Mouse (Mus musculus) neural tube, embryonic 12.5 days (tissue): ENCODE measurements around the gene Irgm1. TPM values are rescaled to one million over a fixed set of nuclear protein-coding genes. Genes with fewer than 3 reads are reported as not detected.
"Not testable (repeated sequence)": the region's sequence is repeated elsewhere in the genome, so short reads cannot be mapped to it uniquely, and the experiment has no call there.

ENCODE experiments used
- ATAC-seq: fragments of 200-750 bp; cut with Nextera tagmentation; 2 replicates; pipeline ENCODE4 v1.8.0; 2017; ENCODE audit warnings: low read depth, mild to moderate bottlenecking, moderate TSS enrichment, moderate library complexity; ENCODE audit not compliant: low FRiP score
- H3K27ac ChIP-seq: fragments of 300-500 bp; sonication (generic); 2 replicates; pipeline ENCODE4 v1.5.1; 2016
- H3K27me3 ChIP-seq: fragments of 300-500 bp; sonication (generic); replicated peaks from 2 replicates; pipeline ENCODE4 v1.6.1; 2016; ENCODE audit warnings: mild to moderate bottlenecking
- H3K36me3 ChIP-seq: fragments of 300-500 bp; sonication (generic); 2 replicates; pipeline ENCODE4 v1.6.1; 2016; ENCODE audit warnings: mild to moderate bottlenecking
- H3K4me1 ChIP-seq: fragments of 300-500 bp; sonication (generic); 2 replicates; pipeline ENCODE4 v1.6.1; 2016
- H3K4me2 ChIP-seq: fragments of 300-500 bp; sonication (generic); replicated peaks from 2 replicates; pipeline ENCODE4 v1.6.1; 2016; ENCODE audit warnings: mild to moderate bottlenecking
- H3K4me3 ChIP-seq: fragments of 300-500 bp; sonication (generic); 2 replicates; pipeline ENCODE4 v1.5.1; 2016
- H3K9ac ChIP-seq: fragments of 300-500 bp; sonication (generic); 2 replicates; pipeline ENCODE4 v1.6.1; 2016; ENCODE audit warnings: mild to moderate bottlenecking
- H3K9me3 ChIP-seq: fragments of 300-500 bp; sonication (generic); 2 replicates; pipeline ENCODE4 v1.6.1; 2016; ENCODE audit warnings: mild to moderate bottlenecking
- WGBS: fragments of 180-500 bp; shearing (Covaris S2); methylation state at CpG from one replicate; pipeline ENCODE4 v1.1.7; 2016; 5-methylcytosine and 5-hydroxymethylcytosine counted together
- polyA plus RNA-seq: library from polyadenylated mRNA; unstranded; fragments of >200 nt; fragmentation: Nextera tagmentation; extraction: Ambion mirVana; gene quantifications from 2 replicates; pipeline ENCODE4 v1.2.1, GENCODE M21; 2016

The Irgm1 gene
- polyA plus RNA-seq: 2.9 and 3.1 TPM in 2 replicates

GRCm38 (mm10) chr11:48871201-48871772 is at the start of gene Irgm1:
Gene Irgm1, minus strand, starts transcription at chr11:48871683.
- Histone ChIP-seq H3K9ac (peak within 1 kb of the TSS; percentile 53), H3K27ac (no peak within 1 kb of the TSS), H3K4me1 (peaks cover 16% of the 10 kb centered on the region; the same call in 1 of the 2 replicates), H3K4me3 (peak within 1 kb of the TSS; percentile 40), H3K27me3 (peaks cover 3% of the 10 kb centered on the region; the same call in 1 of the 2 replicates), H3K36me3 (no peaks in the 10 kb centered on the region), H3K4me2 (peak within 1 kb of the TSS; percentile 78), H3K9me3 (no peaks in the 10 kb centered on the region)
- ATAC-seq: peak; percentile 53
- WGBS: 2% methylated on average over 19 of the region's 19 CpGs

GRCm38 (mm10) chr11:48918380-48918779 is 46.9 kb upstream of the Irgm1 start:
- no peaks in the 10 kb centered on the region for H3K9me3 ChIP-seq
- H3K36me3 ChIP-seq: no peaks in the 10 kb centered on the region
- WGBS: 89% methylated on average over 3 of the region's 3 CpGs
- H3K9ac ChIP-seq: no peak overlapping the region
- no peak for ATAC-seq
- no peak overlapping the region for H3K4me2 ChIP-seq
- no peaks in the 10 kb centered on the region for H3K27me3 ChIP-seq
- H3K4me1 ChIP-seq: no peaks in the 10 kb centered on the region
- H3K4me3 ChIP-seq: no peak overlapping the region
- H3K27ac ChIP-seq: no peak overlapping the region

- 96% methylated on average over 1 of the region's 1 CpGs for WGBS
- no peaks in the 10 kb centered on the region for H3K9me3 ChIP-seq
Observed at GRCm38 (mm10) chr11:48913611-48914010, 42.1 kb upstream of the Irgm1 start.

GRCm38 (mm10) chr11:48908459-48908858 is 37.0 kb upstream of the Irgm1 start:
- Histone ChIP-seq H3K4me1 (no peaks in the 10 kb centered on the region), H3K27ac (no peak overlapping the region), H3K4me2 (no peak overlapping the region), H3K9ac (no peak overlapping the region), H3K27me3 (no peaks in the 10 kb centered on the region), H3K4me3 (no peak overlapping the region), H3K9me3 (no peaks in the 10 kb centered on the region), H3K36me3 (no peaks in the 10 kb centered on the region)
- WGBS: 67% methylated on average over 1 of the region's 1 CpGs
- ATAC-seq: no peak

More at GRCm38 (mm10) chr11:48913611-48914010, 42.1 kb upstream of the Irgm1 start:
- no peak overlapping the region for H3K27ac ChIP-seq
- no peaks in the 10 kb centered on the region for H3K4me1 ChIP-seq
- no peaks in the 10 kb centered on the region for H3K27me3 ChIP-seq
- H3K36me3 ChIP-seq: no peaks in the 10 kb centered on the region
- H3K4me2 ChIP-seq: no peak overlapping the region
- H3K4me3 ChIP-seq: no peak overlapping the region
- no peak for ATAC-seq
- H3K9ac ChIP-seq: no peak overlapping the region

- Histone ChIP-seq H3K36me3 (no peaks in the 10 kb centered on the region), H3K9me3 (no peaks in the 10 kb centered on the region), H3K4me3 (no peak within 1 kb of the TSS), H3K9ac (no peak within 1 kb of the TSS), H3K4me1 (no peaks in the 10 kb centered on the region), H3K4me2 (no peak within 1 kb of the TSS), H3K27ac (no peak within 1 kb of the TSS), H3K27me3 (no peaks in the 10 kb centered on the region)
- ATAC-seq: no peak
- 67% methylated on average over 2 of the region's 2 CpGs for WGBS
Observed at GRCm38 (mm10) chr11:48902021-48902420, 30.5 kb upstream of the Irgm1 start, which contains the start of gene Gm5431. Gene Gm5431, minus strand, starts transcription at chr11:48902214.

GRCm38 (mm10) chr11:48901567-48901930 is 30.1 kb upstream of the Irgm1 start:
- not testable (repeated sequence) for H3K27ac ChIP-seq, H3K4me1 ChIP-seq, H3K9me3 ChIP-seq, H3K36me3 ChIP-seq, H3K4me2 ChIP-seq, H3K4me3 ChIP-seq, ATAC-seq, H3K9ac ChIP-seq, H3K27me3 ChIP-seq
- 97% methylated on average over 1 of the region's 1 CpGs for whole genome bisulfite sequencing

- H3K9ac ChIP-seq, H3K4me3 ChIP-seq, H3K36me3 ChIP-seq, H3K9me3 ChIP-seq, H3K27ac ChIP-seq, ATAC-seq, H3K27me3 ChIP-seq, H3K4me1 ChIP-seq, H3K4me2 ChIP-seq: not testable (repeated sequence)
- 81% methylated on average over 6 of the region's 6 CpGs for WGBS
Observed at GRCm38 (mm10) chr11:48900654-48901566, 29.4 kb upstream of the Irgm1 start.

GRCm38 (mm10) chr11:48898812-48899431 is 27.4 kb upstream of the Irgm1 start:
- no peak overlapping the region for H3K4me3 ChIP-seq
- H3K9me3 ChIP-seq: no peaks in the 10 kb centered on the region
- H3K4me2 ChIP-seq: no peak overlapping the region
- H3K9ac ChIP-seq: no peak overlapping the region
- 71% methylated on average over 2 of the region's 2 CpGs for WGBS
- no peaks in the 10 kb centered on the region for H3K27me3 ChIP-seq
- no peaks in the 10 kb centered on the region for H3K4me1 ChIP-seq
- no peak overlapping the region for H3K27ac ChIP-seq
- no peak for ATAC-seq
- H3K36me3 ChIP-seq: no peaks in the 10 kb centered on the region

GRCm38 (mm10) chr11:48876680-48877079 is 5.2 kb upstream of the Irgm1 start:
- H3K4me3 ChIP-seq: no peak overlapping the region
- H3K36me3 ChIP-seq: no peaks in the 10 kb centered on the region
- H3K9me3 ChIP-seq: no peaks in the 10 kb centered on the region
- H3K27me3 ChIP-seq: peaks cover 3% of the 10 kb centered on the region; the same call in 1 of the 2 replicates
- H3K27ac ChIP-seq: no peak overlapping the region
- H3K4me2 ChIP-seq: no peak overlapping the region
- no peak overlapping the region for H3K9ac ChIP-seq
- 83% methylated on average over 1 of the region's 1 CpGs for WGBS
- no peak for ATAC-seq
- peaks cover 6% of the 10 kb centered on the region; the same call in 1 of the 2 replicates for H3K4me1 ChIP-seq

- 62% methylated on average over 1 of the region's 1 CpGs for WGBS
- not testable (repeated sequence) for H3K27ac ChIP-seq, H3K9me3 ChIP-seq, H3K36me3 ChIP-seq, H3K4me2 ChIP-seq, H3K9ac ChIP-seq, ATAC-seq, H3K4me3 ChIP-seq, H3K27me3 ChIP-seq
- H3K4me1 ChIP-seq: peaks cover 16% of the 10 kb centered on the region; the same call in 1 of the 2 replicates
Observed at GRCm38 (mm10) chr11:48875343-48875837, 3.9 kb upstream of the Irgm1 start.

- Histone ChIP-seq H3K36me3 (no peaks in the 10 kb centered on the region), H3K4me3 (no peak overlapping the region), H3K27ac (no peak overlapping the region), H3K27me3 (peaks cover 3% of the 10 kb centered on the region; the same call in 1 of the 2 replicates), H3K9me3 (no peaks in the 10 kb centered on the region), H3K4me2 (no peak overlapping the region), H3K4me1 (peaks cover 16% of the 10 kb centered on the region; the same call in 1 of the 2 replicates), H3K9ac (no peak overlapping the region)
- ATAC-seq: peak; percentile 51
- WGBS: 2% methylated on average over 4 of the region's 4 CpGs
Observed at GRCm38 (mm10) chr11:48874465-48874864, 3.0 kb upstream of the Irgm1 start.
